Mouse (Mus musculus): Measurements from ENCODE around the gene Gm20388. TPM values are rescaled to one million over a fixed set of nuclear protein-coding genes. Genes with fewer than 3 reads are reported as not detected.

Gm20388 gene
- 1 to 10 TPM; 1.9 to 2.0 TPM for total RNA-seq (2021)
- long read RNA-seq, experiment 1, partial matches to known transcripts, result 47 of 145 reads
- long read RNA-seq, experiment 1, other reads (novel, unspliced or antisense), result 98 of 145 reads
- long read RNA-seq, experiment 2, partial matches to known transcripts, result 13 of 72 reads
- long read RNA-seq, experiment 2, other reads (novel, unspliced or antisense), result 59 of 72 reads

GRCm38 (mm10) chr8:119910547-119911257, at the start of gene Gm20388:
Gene Gm20388, plus strand, starts transcription at chr8:119910841.
- DNase-seq, result peak; percentile 95

DNA sequence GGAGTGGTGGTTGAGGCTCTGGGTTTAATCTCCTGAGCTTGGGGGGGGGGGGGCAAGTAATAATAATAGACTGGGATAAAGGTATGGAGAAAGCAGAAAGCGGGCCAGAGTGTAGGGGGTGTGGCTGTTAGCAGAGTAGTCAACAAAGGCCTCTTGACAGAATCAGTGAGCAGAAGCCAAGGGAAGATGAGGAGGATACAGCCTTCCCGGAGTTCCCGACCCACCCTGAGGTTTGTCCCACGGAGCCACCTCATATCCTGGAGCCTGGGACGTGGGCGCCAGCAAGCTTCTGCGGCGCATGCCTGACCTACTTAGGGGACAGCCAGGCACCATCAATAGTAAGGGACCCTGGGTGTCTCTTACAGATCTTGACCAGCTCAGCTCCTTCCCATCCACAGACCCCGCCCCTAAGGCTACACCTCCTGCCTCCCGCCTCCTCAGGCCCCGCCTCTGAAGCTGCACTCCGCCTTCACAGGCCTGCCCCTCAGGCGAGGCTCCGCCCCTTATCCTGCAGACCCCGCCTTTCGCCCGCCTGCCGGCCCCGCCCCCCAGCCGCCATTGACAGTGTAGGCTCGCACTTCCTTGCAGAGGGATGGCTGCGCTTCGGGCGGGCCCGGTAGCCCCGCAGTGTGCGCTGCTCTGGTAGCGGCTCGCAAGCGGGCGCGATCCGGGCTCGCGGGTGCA, 48.8 kb upstream of the Gm20388 start, which contains the start of gene Klhl36:
Gene Klhl36, plus strand, starts transcription at position 561 of the 684 bp plus-strand sequence.
- peak; percentile 99 for DNase-seq

GRCm38 (mm10) chr8:119862390-119862734, 48.3 kb upstream of the Gm20388 start:
- DNase-seq, result no peak

- DNase-seq, result no peak
These were observed 47.9 kb upstream of the Gm20388 start for GRCm38 (mm10) chr8:119862749-119863148.

- no peak for DNase-seq
These were observed 41.0 kb upstream of the Gm20388 start for GRCm38 (mm10) chr8:119869616-119870015.

- DNase-seq, result no peak
These were observed 37.5 kb upstream of the Gm20388 start for GRCm38 (mm10) chr8:119873181-119873580.

DNA sequence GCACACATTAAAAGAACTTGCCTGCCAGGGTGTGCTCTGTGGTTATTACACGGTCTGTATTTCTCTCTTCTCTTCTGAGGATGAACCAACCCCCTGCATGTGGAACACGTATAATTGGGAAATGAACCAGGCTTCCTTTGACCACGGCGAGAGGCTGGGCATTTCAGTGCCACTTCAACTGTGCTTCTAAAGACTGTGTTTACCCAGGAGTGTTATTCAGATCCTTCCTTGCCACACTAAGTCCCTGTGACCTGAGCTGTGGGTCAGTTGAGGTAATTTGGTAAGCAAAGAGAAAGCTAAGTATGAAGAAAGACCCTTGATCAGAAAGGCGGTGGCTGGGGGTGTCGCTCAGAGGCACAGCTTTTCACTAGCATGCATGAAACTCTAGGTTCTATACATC, 29.3 kb upstream of the Gm20388 start:
- DNase-seq, result no peak

GRCm38 (mm10) chr8:119881917-119882316, 28.7 kb upstream of the Gm20388 start:
- DNase-seq, result no peak

GRCm38 (mm10) chr8:119883281-119883680, 27.4 kb upstream of the Gm20388 start:
- no peak for DNase-seq

DNA sequence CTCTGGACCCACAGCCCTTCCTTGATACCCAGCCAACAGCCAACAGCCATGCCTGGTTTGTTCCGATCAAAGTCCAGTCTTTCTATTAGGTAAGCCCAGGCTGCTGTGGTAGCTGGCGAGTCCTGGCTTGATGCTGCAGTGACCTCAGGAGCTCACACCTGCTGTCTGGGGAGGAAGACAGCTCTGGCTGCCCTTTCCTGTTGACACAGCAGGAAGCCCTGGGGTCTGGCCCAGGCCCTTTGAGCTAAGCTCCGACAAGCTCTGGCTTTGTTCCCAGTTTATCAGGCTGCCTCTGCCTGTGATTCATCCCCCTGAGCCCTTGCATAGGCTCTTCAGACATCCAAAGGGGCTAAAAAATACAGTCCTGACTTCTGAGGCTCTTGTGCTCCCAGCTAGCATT, 25.0 kb upstream of the Gm20388 start:
- DNase-seq, result peak; percentile 74

- peak; percentile 75 for DNase-seq
These were observed 23.5 kb upstream of the Gm20388 start for GRCm38 (mm10) chr8:119887130-119887529.

DNA sequence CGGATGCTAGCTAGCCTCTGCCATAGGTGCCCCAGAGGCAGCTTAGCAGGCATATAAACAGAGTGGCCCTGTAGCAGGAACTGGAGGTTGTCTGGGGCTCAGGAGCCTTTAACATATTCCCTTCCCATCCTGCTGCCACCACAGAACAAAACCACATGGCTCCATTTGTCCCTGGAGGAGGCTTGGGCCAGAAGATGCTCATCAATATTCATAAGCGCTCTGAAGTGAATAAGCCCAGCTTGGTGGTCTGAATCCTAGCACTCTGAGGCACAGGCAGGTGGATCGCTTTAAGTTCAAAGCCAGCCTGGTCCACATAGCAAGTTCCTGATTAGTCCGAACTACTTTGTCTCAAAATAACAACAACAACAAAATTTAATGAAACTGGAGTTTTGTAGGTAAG, 22.6 kb upstream of the Gm20388 start:
- DNase-seq, result no peak

DNA sequence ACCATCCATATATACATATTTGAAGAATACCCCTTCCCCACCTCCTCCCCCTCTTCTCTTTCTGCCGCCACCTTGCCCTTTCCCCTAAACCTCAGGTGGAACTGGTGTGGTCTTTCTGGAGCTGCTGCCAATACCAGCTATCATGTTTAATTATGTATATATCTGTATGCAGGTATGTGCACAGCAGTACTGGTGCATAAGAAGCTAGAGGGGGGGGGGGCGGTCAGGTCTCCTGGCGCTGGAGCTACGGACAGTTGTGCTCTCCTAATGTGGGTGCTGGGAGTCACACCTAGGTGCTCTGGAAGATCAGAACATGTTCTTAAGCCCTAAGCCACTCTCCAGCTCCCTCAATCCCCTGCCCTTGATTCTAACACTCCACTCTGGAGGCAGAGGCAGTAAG, 13.6 kb upstream of the Gm20388 start:
- DNase-seq, result no peak

GRCm38 (mm10) chr8:119897933-119898332, 12.7 kb upstream of the Gm20388 start:
- DNase-seq, result peak; percentile 49

DNA sequence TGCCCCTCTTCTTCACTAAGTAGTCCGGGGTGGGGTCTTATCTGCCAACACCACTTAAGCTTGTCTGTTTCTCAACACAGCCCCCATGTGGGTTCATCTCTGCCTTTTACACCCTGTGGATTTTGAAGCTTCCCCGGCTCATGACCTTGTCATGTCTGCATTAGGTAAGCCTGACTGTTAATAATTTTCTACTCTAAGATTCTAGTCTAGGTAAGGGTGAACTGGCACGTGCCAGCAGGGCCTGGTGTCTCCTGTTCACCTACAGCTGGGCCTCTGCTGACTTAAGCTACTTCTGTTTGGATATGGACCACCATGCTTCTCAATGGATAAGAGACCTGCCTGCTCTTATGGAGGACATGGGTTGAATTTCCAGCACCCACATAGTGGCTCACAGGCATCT, 9.3 kb upstream of the Gm20388 start:
- no peak for DNase-seq

DNA sequence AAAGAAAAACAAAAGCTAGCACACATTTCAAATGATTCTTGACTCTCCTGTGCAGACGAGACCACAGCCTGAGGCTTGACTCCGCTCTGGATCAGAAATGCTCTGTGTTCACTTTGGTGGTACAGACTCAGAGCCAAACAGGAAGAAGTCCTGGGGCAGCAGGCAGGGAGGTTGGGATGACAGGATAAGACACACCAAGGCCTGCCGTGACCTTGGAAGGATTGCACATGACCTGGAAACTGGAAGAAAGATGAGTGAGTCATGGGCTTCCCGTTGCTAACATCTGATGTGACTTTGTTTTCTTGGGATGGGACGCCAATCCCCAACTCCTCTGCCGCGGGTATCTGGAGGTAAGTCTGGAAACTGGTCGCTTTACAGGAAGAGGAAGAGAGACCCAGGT, 8.7 kb upstream of the Gm20388 start:
- DNase-seq, result peak; percentile 61

DNA sequence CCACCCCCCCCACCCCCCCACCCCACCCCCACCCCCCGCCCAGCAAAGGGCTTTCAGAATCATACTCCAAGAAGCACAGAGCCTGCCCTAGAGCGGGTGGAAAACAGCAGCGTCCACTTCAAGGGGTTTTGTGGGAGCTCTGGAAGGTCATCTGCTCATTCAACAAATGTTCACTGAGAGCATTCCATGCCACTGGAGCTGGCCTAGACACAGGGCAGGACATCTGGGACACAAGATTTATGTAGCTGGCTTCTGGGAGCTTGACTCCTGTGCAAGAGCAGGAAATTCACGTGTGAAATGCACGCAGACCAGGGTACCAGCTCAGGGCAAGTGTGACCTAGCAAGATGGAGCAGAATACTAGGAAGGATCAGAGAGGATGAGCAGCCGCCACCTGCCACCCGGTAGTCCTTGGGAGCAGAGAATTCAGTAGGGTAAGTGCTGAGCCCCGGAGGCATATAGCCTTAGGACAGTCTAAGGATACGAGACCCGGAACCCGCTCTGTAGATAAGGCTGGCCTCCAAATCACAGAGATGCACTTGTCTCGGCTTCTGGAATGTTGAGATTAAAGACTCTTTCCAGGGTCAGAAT, 6.2 kb upstream of the Gm20388 start:
- DNase-seq, result no peak

DNA sequence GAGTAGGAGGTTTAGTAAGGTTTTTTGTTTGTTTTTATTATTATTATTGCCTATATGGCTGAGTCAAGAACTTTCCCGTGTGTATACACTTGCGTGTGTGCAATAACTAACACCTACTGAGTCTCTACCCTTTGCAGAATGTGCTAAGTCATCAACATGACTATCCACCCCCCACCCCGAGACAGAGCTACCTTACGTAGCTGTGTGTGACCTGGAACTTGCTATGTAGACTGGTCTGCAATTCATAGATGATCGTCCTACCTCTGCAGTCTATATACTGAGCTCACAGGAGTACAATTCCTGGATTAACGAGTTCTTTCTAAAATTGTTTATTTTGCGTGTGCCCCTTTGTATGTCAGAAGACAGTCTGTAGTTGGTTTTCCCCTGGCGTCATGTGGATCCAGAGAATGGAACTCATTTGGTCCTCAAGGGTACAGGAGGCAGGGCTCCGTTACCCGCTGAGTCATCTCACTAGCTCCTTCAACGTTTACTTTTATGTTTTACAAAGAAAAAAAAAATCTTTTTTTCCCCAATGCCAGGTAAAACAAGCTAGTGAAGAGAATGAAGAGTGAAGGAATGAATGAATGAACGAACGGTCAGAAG, 596 bp upstream of the Gm20388 start, which contains the start of gene Usp10:
Gene Usp10, plus strand, starts transcription at position 417 of the 603 bp plus-strand sequence.
- DNase-seq, result no peak

DNA sequence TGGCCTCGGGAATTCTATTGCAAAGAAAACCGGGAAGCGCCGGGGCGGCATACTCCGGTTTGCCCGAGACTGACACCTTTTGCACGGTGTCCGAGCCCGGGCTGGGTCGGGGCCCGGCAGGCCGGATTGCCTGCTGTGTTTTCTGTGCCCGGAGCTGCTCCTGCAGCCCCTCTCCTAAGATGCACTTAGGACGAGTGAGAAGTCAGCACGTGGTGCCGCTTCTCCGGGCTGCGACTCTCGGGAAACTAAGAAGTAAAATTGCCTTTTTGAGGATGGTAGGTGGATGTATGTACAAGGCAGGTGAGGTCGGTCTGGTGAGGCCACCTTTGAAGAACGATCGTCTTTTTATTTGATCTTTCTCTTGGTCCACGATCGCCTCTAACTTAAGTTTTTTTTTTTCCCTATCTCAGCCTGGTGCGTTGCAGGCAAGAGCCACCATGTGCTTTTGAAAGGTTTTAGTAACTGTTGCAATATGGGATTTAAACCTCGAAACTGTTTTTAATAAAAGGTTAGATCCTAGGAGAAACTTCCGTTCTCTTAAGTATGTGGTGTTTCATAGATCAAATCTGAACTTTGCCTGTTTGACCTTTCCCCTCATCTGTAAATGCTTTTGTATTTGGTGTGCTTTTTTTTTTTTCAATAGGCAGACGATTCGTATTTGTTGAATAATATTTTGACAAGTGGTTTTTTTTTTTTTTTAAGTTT, 769 bp downstream of the Gm20388 start:
- DNase-seq, result no peak

- DNase-seq, result no peak
These were observed 2.0 kb downstream of the Gm20388 start for GRCm38 (mm10) chr8:119912643-119913042.

GRCm38 (mm10) chr8:119913181-119913580, 2.5 kb downstream of the Gm20388 start:
- DNase-seq, result no peak

- no peak for DNase-seq
These were observed 3.5 kb downstream of the Gm20388 start for GRCm38 (mm10) chr8:119914161-119914560.
